ENCODE assay signal across 8 mouse cellular contexts in the genomic region with DNA sequence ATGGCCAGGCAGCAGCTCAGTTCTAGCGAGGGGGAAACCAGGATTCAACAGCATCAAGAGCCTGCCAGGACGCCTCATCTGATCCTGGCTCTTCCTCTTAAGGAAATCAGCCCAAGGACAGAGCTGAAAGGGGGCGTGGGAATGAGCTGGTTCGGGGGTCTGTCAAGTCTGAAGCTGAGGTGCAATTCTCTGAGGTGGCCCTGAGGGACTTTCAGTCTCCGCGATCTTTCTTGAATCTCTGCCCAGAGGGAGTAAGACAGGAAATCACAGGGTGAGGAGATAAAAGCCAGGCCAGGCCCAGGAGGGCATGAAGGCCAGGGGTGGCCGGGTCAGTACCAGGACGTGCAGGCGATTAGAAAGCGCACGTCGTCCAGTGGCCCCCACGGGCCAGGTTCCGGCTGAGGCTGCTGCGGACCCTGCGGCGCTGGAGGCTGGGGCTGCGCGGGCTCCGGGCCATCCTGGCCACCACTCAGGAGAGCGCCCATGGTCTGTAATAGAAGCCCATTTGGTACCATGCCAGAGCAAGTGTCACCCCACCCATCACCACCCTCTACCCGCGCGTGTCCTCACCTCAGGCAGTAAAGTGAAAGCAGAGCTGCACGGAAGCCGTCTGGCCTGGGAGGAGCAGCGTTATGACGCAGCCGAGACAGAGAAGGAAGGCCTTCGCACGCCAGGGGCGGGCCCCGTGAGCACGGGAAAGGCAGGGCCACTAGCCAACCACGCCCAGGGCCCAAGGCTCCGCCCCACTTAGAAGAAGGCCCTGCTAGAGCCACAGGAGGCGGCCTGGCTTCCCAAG. TPM values are rescaled to one million over a fixed set of nuclear protein-coding genes. Genes with fewer than 3 reads are reported as not detected.
DNase-seq lines count a peak whose midpoint lies in the region; ATAC-seq and TF ChIP-seq lines count a peak whose summit lies in the region.

No protein-coding gene starts in this region.

- no peaks in the 10 kb centered on the region for H3K9me3 ChIP-seq in ES-E14 (ENCODE audit: control insufficient read depth, insufficient read depth, low read depth, low read length)
- H3K9me3 ChIP-seq in forebrain, embryonic 16.5 days (ENCODE audit: control insufficient read depth, low read length), result no peaks in the 10 kb centered on the region
- no peaks in the 10 kb centered on the region for H3K9me3 ChIP-seq in lung, embryonic 14.5 days (ENCODE audit: low read depth, low read length)

- 2% methylated on average over 37 of the region's 37 CpGs for WGBS in forebrain, embryonic 16.5 days
- WGBS in lung, embryonic 14.5 days, result under 1% methylated on average over 37 of the region's 37 CpGs
- under 1% methylated on average over 37 of the region's 37 CpGs for WGBS in olfactory bulb, adult 2 months
- under 1% methylated on average over 37 of the region's 37 CpGs for WGBS in thymus, adult 2 months

- peak overlapping the region; percentile 86 for H3K9ac ChIP-seq in ES-E14 (ENCODE audit: insufficient read depth, low read depth, low read length, poor library complexity, severe bottlenecking)
- peak overlapping the region; percentile 85 for H3K9ac ChIP-seq in forebrain, embryonic 16.5 days (replicated peaks; ENCODE audit: low read depth, low read length)
- peak overlapping the region; percentile 83 for H3K9ac ChIP-seq in lung, embryonic 14.5 days

- intact Hi-C loops in heart, postnatal 36 days (cut with DNase I), result loop anchor here (5.0 kb wide), 1 partner anchor 126 kb away; the partner anchor contains the start of gene Trpc4ap

- no peak overlapping the region for H3K27ac ChIP-seq in ES-E14 (ENCODE audit: insufficient read depth, low read depth, low read length, poor library complexity, severe bottlenecking)
- H3K27ac ChIP-seq in forebrain, embryonic 16.5 days (ENCODE audit: low read length), result peak overlapping the region; percentile 80
- peak overlapping the region; percentile 94 for H3K27ac ChIP-seq in layer of hippocampus, adult 2 months
- peak overlapping the region; percentile 84 for H3K27ac ChIP-seq in lung, embryonic 14.5 days (ENCODE audit: low read depth)
- peak overlapping the region; percentile 80 for H3K27ac ChIP-seq in olfactory bulb, adult 2 months (ENCODE audit: insufficient read depth, low read depth, low read length)
- H3K27ac ChIP-seq in thymus, adult 2 months (ENCODE audit: control insufficient read depth, insufficient read depth, low read length), result no peak overlapping the region

- peak overlapping the region; percentile 92 for H3K4me2 ChIP-seq in forebrain, embryonic 16.5 days (ENCODE audit: low read length)
- peak overlapping the region; percentile 81 for H3K4me2 ChIP-seq in lung, embryonic 14.5 days

- peaks cover 0 to 1% of the 10 kb centered on the region in 2 experiments; a peak in 1 of 4 replicates for H3K4me1 ChIP-seq in ES-E14 (ENCODE audit: control insufficient read depth in 2 of 2, insufficient read depth in 2 of 2, low read length in 2 of 2, poor library complexity in 1 of 2)
- peaks cover 19% of the 10 kb centered on the region for H3K4me1 ChIP-seq in forebrain, embryonic 16.5 days (replicated peaks; ENCODE audit: control insufficient read depth, insufficient read depth, low read length)
- H3K4me1 ChIP-seq in lung, embryonic 14.5 days (ENCODE audit: insufficient read depth), result no peaks in the 10 kb centered on the region
- H3K4me1 ChIP-seq in olfactory bulb, adult 2 months (ENCODE audit: control insufficient read depth, insufficient read depth, low read length), result peaks cover 27% of the 10 kb centered on the region
- peaks cover 11% of the 10 kb centered on the region for H3K4me1 ChIP-seq in thymus, adult 2 months (replicated peaks; ENCODE audit: control insufficient read depth, insufficient read depth, low read length)

- H3K4me3 ChIP-seq in ES-E14 (ENCODE audit: insufficient read depth in 1 of 2, low read depth in 1 of 2, low read length in 2 of 2, poor library complexity in 1 of 2, severe bottlenecking in 1 of 2), result peak overlapping the region; percentile 76 to 87
- peak overlapping the region; percentile 65 for H3K4me3 ChIP-seq in forebrain, embryonic 16.5 days (replicated peaks; ENCODE audit: low read length)
- peak overlapping the region; percentile 95 for H3K4me3 ChIP-seq in layer of hippocampus, adult 2 months
- H3K4me3 ChIP-seq in lung, embryonic 14.5 days (ENCODE audit: low read depth, low read length), result peak overlapping the region; percentile 80
- peak overlapping the region; percentile 84 for H3K4me3 ChIP-seq in olfactory bulb, adult 2 months (ENCODE audit: insufficient read depth, low read depth, low read length)
- H3K4me3 ChIP-seq in thymus, adult 2 months (ENCODE audit: control insufficient read depth, insufficient read depth, low read length), result peak overlapping the region; percentile 88

- peak; percentile 96 for ATAC-seq in forebrain, embryonic 16.5 days
- ATAC-seq in lung, embryonic 14.5 days (ENCODE audit: insufficient read depth), result peak; percentile 96

- peaks cover 32% of the 10 kb centered on the region for H3K36me3 ChIP-seq in ES-E14 (ENCODE audit: control insufficient read depth, insufficient read depth, low read length, poor library complexity, severe bottlenecking)
- H3K36me3 ChIP-seq in forebrain, embryonic 16.5 days (ENCODE audit: control insufficient read depth, insufficient read depth), result peaks cover 4% of the 10 kb centered on the region; the same call in 1 of the 2 replicates
- H3K36me3 ChIP-seq in lung, embryonic 14.5 days (ENCODE audit: insufficient read depth), result peaks cover 44% of the 10 kb centered on the region
- peaks cover 22% of the 10 kb centered on the region for H3K36me3 ChIP-seq in thymus, adult 2 months (ENCODE audit: control insufficient read depth, insufficient read depth, low read length)

- in situ Hi-C loops in ES-E14 (cut with MboI; ENCODE audit: low sequenced_read_pairs in 2 of 2, unreplicated experiment in 2 of 2), result no loop called here

- H3K27me3 ChIP-seq in forebrain, embryonic 16.5 days (replicated peaks; ENCODE audit: control insufficient read depth, insufficient read depth, low read length), result no peaks in the 10 kb centered on the region
- no peaks in the 10 kb centered on the region for H3K27me3 ChIP-seq in lung, embryonic 14.5 days (ENCODE audit: insufficient read depth, low read length)
- H3K27me3 ChIP-seq in thymus, adult 2 months (ENCODE audit: control insufficient read depth, insufficient read depth, low read length), result no peaks in the 10 kb centered on the region

- TF ChIP-seq POLR2A in olfactory bulb, adult 2 months (IDR thresholded peaks at IDR 0.05; ENCODE audit: insufficient read depth, low read depth, low read length), result peak; percentile 86
- peak; percentile 85 for TF ChIP-seq POLR2A in thymus, adult 2 months (IDR thresholded peaks at IDR 0.05; ENCODE audit: control insufficient read depth, extremely low read depth, insufficient read depth, low read length, poor library complexity)

- peak; percentile 8; the same call in 1 of the 2 replicates for TF ChIP-seq CTCF in layer of hippocampus, adult 2 months (conservative IDR thresholded peaks at IDR 0.05)
- no peak for TF ChIP-seq CTCF in lung, embryonic 14.5 days (IDR thresholded peaks at IDR 0.05; ENCODE audit: low read depth)
- no peak; the same call in 1 of the 2 replicates for TF ChIP-seq CTCF in olfactory bulb, adult 2 months (IDR thresholded peaks at IDR 0.05; ENCODE audit: insufficient read depth, low read depth, low read length)
- TF ChIP-seq CTCF in thymus, adult 2 months (IDR thresholded peaks at IDR 0.05; ENCODE audit: borderline replicate concordance, control insufficient read depth, extremely low read depth, insufficient read depth, low read length, poor library complexity), result no peak

- peak; percentile 89 for DNase-seq in ES-E14 (ENCODE audit: low read depth, low spot score)
- DNase-seq in cerebellum, adult 11-12 months, result peak; percentile 96
- DNase-seq in heart, postnatal 36 days, result peak; percentile 94 to 97
- DNase-seq in layer of hippocampus, adult 2 months (ENCODE audit: low spot score in 2 of 2), result peak; percentile 93 to 95
- DNase-seq in lung, embryonic 14.5 days, result peak; percentile 98
- peak; percentile 94 for DNase-seq in thymus, adult 2 months

TF ChIP-seq in ES-E14, 5 proteins besides CTCF, POLR2A, EP300 and RAD21 (continues in another document):
- TF ChIP-seq ZNF384 (IDR thresholded peaks at IDR 0.05; ENCODE audit: low read depth, low read length), result no peak

RNA-seq across cellular contexts. Expression of gene BC029722, which starts 0.4 kb away (rescaled TPM):
- 4.1 and 7.0 TPM in 2 replicates for total RNA-seq in ES-E14 (2012; rRNA removed)
- polyA plus RNA-seq in forebrain, embryonic 16.5 days (2015; fragmentation: Nextera tagmentation; extraction: Ambion mirVana), result 31.0 and 35.2 TPM in 2 replicates
- 10 to 100 TPM; 26.2 to 27.7 TPM for total RNA-seq in heart, postnatal 36 days (2021)
- total RNA-seq in layer of hippocampus, adult 2 months (2021), result 10 to 100 TPM; 52.2 to 52.8 TPM
- 8.9 and 9.2 TPM in 2 replicates for polyA plus RNA-seq in lung, embryonic 14.5 days (2014; fragmentation: Nextera tagmentation; extraction: Ambion mirVana)
- not detected in 2 replicates for polyA plus RNA-seq in olfactory bulb, adult 2 months (2012; ENCODE audit: insufficient read depth, insufficient read length, low replicate concordance, missing spikeins)
- 37.5 and 40.3 TPM in 2 replicates for polyA plus RNA-seq in thymus, adult 2 months (2012; rRNA removed)

RNA-seq across cellular contexts. Expression of gene Eif6, which starts 7.9 kb away (rescaled TPM):
- 199 and 204 TPM in 2 replicates for total RNA-seq in ES-E14 (2012; rRNA removed)
- polyA plus RNA-seq in forebrain, embryonic 16.5 days (2015; fragmentation: Nextera tagmentation; extraction: Ambion mirVana), result 148 TPM in 2 replicates
- total RNA-seq in heart, postnatal 36 days (2021), result 10 to 100 TPM; 50.7 to 53.6 TPM
- 10 to 100 TPM; 61.7 to 65.1 TPM for total RNA-seq in layer of hippocampus, adult 2 months (2021)
- 179 and 194 TPM in 2 replicates for polyA plus RNA-seq in lung, embryonic 14.5 days (2014; fragmentation: Nextera tagmentation; extraction: Ambion mirVana)
- not detected in 2 replicates for polyA plus RNA-seq in olfactory bulb, adult 2 months (2012; ENCODE audit: insufficient read depth, insufficient read length, low replicate concordance, missing spikeins)
- polyA plus RNA-seq in thymus, adult 2 months (2012; rRNA removed), result 169 and 174 TPM in 2 replicates

RNA-seq across cellular contexts. Expression of gene Fam83c, which starts 15.9 kb away (rescaled TPM):
- 0.13 and 0.21 TPM in 2 replicates for total RNA-seq in ES-E14 (2012; rRNA removed)
- polyA plus RNA-seq in forebrain, embryonic 16.5 days (2015; fragmentation: Nextera tagmentation; extraction: Ambion mirVana), result 0.42 and 0.70 TPM in 2 replicates
- not detected for total RNA-seq in heart, postnatal 36 days (2021)
- total RNA-seq in layer of hippocampus, adult 2 months (2021), result not detected
- polyA plus RNA-seq in lung, embryonic 14.5 days (2014; fragmentation: Nextera tagmentation; extraction: Ambion mirVana), result 0.04 and 0.11 TPM in 2 replicates
- not detected in 2 replicates for polyA plus RNA-seq in olfactory bulb, adult 2 months (2012; ENCODE audit: insufficient read depth, insufficient read length, low replicate concordance, missing spikeins)
- 0.08 and 0.14 TPM in 2 replicates for polyA plus RNA-seq in thymus, adult 2 months (2012; rRNA removed)

RNA-seq across cellular contexts. Expression of gene Mmp24, which starts 43.7 kb away (rescaled TPM):
- total RNA-seq in ES-E14 (2012; rRNA removed), result 0.76 and 1.3 TPM in 2 replicates
- polyA plus RNA-seq in forebrain, embryonic 16.5 days (2015; fragmentation: Nextera tagmentation; extraction: Ambion mirVana), result 12.8 and 13.9 TPM in 2 replicates
- total RNA-seq in heart, postnatal 36 days (2021), result not detected
- 10 to 100 TPM; 36.8 to 38.5 TPM for total RNA-seq in layer of hippocampus, adult 2 months (2021)
- polyA plus RNA-seq in lung, embryonic 14.5 days (2014; fragmentation: Nextera tagmentation; extraction: Ambion mirVana), result not detected in 2 replicates
- not detected in 2 replicates for polyA plus RNA-seq in olfactory bulb, adult 2 months (2012; ENCODE audit: insufficient read depth, insufficient read length, low replicate concordance, missing spikeins)
- 0.08 and 0.09 TPM in 2 replicates for polyA plus RNA-seq in thymus, adult 2 months (2012; rRNA removed)

Comparison
In these comparisons a context has a peak if more than half of its experiments do, and no peak if none do; other contexts are left out.
1. H3K27ac ChIP-seq: peak in forebrain, embryonic 16.5 days (single experiment), layer of hippocampus, adult 2 months (single experiment), lung, embryonic 14.5 days (single experiment) and olfactory bulb, adult 2 months (single experiment); none in ES-E14 (single experiment) and thymus, adult 2 months (single experiment).
2. Peak in every context shown above with its lines, with median percentiles within 50 percentile points of each other: DNase-seq, H3K4me3 ChIP-seq and H3K9ac ChIP-seq.